Mouse (Mus musculus) B cell, adult 2 months (primary cell): Measurements from ENCODE around the gene Nup214.
A peak's percentile ranks its signal among the peaks of the same experiment; 100 is the strongest.

Source experiments
- DNase-seq, 2 experiments: peaks; one replicate each; pipeline ENCODE4 v3.0.0; 2022

Gene Nup214

GRCm38 (mm10) chr2:32051791-32052190, 77.6 kb downstream of the Nup214 start:
- DNase-seq: no peak

- no peak for DNase-seq
These were observed 78.2 kb downstream of the Nup214 start for GRCm38 (mm10) chr2:32052418-32052817.

- no peak for DNase-seq
These were observed 81.2 kb downstream of the Nup214 start for GRCm38 (mm10) chr2:32055357-32055965.

- no peak for DNase-seq
These were observed 82.3 kb downstream of the Nup214 start for GRCm38 (mm10) chr2:32056524-32056923.

GRCm38 (mm10) chr2:32057360-32057759, 83.1 kb downstream of the Nup214 start:
- DNase-seq: no peak

- no peak for DNase-seq
These were observed 83.6 kb downstream of the Nup214 start for GRCm38 (mm10) chr2:32057794-32058193.

- no peak for DNase-seq
These were observed 84.0 kb downstream of the Nup214 start for GRCm38 (mm10) chr2:32058241-32058640.

GRCm38 (mm10) chr2:32058716-32059115, 84.5 kb downstream of the Nup214 start:
- DNase-seq: no peak

GRCm38 (mm10) chr2:32059613-32060012, 85.4 kb downstream of the Nup214 start:
- no peak for DNase-seq

GRCm38 (mm10) chr2:32060228-32060805, 86.1 kb downstream of the Nup214 start:
- DNase-seq: no peak

- DNase-seq: no peak
These were observed 87.0 kb downstream of the Nup214 start for GRCm38 (mm10) chr2:32061189-32061588.

GRCm38 (mm10) chr2:32061722-32062505, 87.7 kb downstream of the Nup214 start:
- DNase-seq: no peak

GRCm38 (mm10) chr2:32062626-32063410, 88.6 kb downstream of the Nup214 start:
- DNase-seq: peak; percentile 30 to 46

GRCm38 (mm10) chr2:32063451-32064151, 89.4 kb downstream of the Nup214 start:
- no peak for DNase-seq

GRCm38 (mm10) chr2:32064913-32065312, 90.7 kb downstream of the Nup214 start:
- peak in 1 of 2 experiments; percentile 23 for DNase-seq

GRCm38 (mm10) chr2:32065371-32065791, 91.1 kb downstream of the Nup214 start:
- DNase-seq: peak; percentile 42 to 47

- no peak for DNase-seq
These were observed 91.8 kb downstream of the Nup214 start for GRCm38 (mm10) chr2:32066005-32066404.

GRCm38 (mm10) chr2:32068811-32069607, 94.8 kb downstream of the Nup214 start:
- no peak for DNase-seq

GRCm38 (mm10) chr2:32070747-32071146, 96.5 kb downstream of the Nup214 start:
- DNase-seq: no peak

GRCm38 (mm10) chr2:32074404-32074803, 100.2 kb downstream of the Nup214 start:
- DNase-seq: no peak

GRCm38 (mm10) chr2:32075368-32075767, 101.1 kb downstream of the Nup214 start:
- DNase-seq: no peak

GRCm38 (mm10) chr2:32077744-32078143, 103.5 kb downstream of the Nup214 start:
- no peak for DNase-seq
